Mouse (Mus musculus): ENCODE data around the gene Ado.

The Ado gene

DNA sequence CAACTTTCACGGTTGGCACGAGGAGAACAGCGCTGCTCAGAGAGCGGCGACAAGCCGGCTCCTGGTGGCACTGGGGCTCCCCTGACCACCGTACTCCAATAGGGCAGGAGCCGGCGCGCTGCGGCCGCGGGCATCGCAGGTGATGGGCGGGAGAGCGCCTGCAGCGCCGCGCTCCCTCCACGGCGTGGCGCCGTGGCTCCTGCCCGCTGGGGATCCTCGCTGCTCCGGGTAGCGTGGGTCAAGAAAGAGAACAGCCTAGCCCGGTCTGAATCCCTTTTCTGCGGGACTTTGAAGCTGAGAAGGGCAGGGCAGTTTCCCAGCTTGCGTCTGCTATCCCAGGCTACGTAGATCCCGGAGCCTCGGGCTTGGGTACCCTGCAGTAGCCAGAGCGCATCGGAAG, 12.8 kb downstream of the Ado start:
- peak; percentile 79 for DNase-seq

DNA sequence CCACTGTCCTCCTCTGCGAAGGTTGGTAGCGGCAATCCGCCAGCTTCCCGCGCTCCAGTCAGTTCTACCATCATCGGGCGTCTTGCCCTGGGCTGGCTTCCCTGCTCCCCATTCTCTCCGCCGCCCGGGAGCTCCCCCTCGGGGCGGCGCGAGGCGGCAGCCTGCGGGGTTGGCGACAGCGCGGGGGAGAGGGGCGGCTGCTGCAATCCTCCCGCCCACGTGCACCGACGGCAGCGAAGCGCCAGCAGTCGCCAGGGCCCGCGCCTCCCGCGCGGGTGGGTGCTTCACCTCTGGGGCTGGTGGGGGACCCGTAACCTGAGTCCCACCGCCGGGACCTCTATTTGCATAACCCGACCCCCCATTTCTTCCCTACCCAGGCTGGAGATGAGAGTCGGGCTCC, 13.5 kb downstream of the Ado start, which contains the start of gene Egr2:
Egr2 (plus strand) TSS at position 220 of the 400 bp plus-strand sequence.
- DNase-seq, result peak; percentile 6

DNA sequence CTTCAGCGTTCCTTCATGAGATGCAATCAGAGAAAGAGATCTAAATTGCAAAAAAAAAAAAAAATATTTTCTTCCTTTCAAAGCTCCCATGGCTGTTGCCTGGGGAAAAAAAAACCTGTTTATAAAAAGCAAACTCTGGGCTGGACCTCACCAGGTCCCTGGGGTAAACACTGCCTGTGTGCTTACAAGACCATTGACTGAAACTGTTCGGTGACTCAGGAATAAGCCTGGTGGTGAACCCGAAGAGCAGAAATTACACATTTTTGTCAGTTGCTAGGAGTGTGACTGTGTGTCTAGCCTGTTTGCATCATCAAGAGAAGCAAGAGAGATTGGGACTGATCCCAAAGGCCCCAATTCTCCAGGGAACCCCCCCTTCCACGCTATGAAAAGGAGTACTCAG, 19.0 kb downstream of the Ado start:
- DNase-seq, result no peak

DNA sequence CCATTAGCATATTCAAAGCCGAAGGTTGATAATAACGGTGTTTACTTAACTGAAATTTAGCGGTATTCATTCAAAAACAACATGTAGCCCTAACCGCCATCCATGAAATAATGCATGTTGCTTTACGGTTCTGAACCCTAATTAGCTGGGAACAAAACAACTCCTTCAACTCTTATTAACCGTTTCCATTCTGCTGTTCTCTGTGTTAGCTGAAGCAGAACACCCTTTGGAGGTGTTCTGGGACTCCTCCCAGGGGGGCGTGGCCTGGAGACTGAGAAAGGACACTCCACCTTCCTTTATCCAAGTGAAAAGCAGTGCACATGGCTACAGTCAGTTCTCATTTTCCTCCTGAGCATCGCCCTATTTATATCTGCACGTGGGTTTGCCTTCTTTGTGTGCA, 22.3 kb downstream of the Ado start:
- no peak for DNase-seq

DNA sequence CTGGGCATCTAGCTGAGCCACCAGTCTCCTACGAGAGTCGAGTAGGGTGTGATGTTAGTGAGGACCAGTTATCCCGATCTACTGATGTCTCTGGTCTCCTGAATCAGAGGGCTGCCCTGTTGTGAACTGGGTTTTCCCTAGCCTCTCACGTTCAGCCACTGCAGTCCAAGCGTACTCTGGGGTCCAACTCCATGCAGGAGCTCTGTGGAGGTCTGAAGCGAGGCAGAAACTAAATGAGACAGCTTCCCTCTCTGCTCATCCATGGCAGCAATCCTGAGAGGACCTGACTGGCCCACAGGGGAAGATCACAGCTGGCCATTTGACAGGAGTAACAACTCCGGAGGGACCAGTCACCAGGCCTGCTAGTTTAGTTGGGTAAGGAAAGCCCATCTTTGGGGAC, 24.1 kb downstream of the Ado start:
- DNase-seq, result no peak

DNA sequence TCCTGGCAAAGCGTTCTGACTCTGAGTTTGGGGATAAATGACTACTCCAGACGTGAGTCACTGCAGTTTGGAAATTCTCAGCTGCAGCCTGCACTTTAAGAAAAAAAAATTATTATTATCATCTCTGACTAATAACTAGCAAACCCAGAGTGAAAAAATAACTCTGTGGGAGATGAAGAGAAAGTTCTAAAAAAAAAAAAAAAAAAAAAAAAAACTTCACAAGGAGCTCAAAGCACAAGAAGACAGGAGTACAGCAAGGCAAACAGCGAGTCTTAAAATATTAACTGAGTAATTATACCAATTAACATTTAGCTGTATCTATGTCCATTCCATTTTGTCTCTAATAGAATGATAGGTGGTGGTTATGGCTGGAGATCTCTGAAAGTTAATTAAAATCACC, 24.6 kb downstream of the Ado start:
- no peak for DNase-seq

DNA sequence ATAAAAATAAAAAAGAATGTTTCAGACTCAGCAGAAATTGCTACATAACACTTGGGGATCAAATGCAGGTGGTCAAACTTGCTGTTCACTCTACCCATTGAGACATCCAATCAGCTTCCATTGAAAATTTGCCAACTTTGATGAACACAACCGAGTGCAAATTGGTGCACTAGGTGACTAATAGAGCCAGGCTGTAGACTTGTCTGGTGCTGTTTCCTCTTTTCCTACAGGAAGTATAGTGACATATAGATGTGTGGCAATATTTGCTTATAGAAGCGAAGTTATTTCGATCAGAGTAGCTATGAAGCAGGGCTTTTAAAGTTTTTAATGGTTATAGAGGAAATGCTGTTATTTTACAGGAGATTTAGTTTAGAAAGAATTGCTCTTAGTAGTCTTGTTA, 30.0 kb downstream of the Ado start:
- DNase-seq, result no peak

DNA sequence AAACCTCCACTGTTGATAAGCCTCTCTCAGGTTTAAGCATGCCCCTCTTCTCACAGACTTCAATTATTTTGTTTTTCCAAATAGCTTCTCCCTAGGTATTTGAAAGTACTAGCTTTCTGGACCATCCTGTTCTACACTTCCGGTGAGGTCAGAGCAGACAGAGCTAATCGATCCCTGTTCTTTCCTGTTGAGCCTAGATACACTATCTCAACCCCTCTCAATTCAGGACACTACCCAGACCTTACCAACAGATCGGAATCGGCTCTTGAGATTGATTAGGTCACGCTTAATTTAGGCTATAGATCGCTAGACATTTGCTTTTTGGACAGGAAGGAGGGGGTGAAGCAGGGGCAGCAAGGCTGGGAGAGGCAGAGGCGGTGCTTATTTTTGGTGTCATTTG, 35.9 kb downstream of the Ado start:
- DNase-seq, result no peak

DNA sequence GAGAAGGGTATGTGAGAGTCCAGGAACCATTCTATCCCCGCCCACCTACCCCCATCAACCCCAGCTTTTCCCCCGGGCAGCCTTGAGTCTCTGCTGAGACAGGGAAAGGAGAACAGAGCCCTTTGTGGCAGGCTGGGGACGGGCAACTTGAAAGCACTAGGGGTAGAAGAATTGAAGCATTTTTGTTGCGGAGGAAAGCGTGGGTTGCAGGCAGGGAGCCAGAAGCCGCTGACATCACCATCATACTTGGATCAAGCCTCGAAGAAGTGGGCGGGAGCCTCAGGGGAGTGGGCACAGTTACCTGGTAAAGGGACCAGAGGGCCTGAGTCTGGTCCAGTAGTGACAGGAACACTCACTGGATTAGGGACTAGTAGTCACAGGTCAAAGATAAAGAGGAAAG, 36.5 kb downstream of the Ado start:
- no peak for DNase-seq

DNA sequence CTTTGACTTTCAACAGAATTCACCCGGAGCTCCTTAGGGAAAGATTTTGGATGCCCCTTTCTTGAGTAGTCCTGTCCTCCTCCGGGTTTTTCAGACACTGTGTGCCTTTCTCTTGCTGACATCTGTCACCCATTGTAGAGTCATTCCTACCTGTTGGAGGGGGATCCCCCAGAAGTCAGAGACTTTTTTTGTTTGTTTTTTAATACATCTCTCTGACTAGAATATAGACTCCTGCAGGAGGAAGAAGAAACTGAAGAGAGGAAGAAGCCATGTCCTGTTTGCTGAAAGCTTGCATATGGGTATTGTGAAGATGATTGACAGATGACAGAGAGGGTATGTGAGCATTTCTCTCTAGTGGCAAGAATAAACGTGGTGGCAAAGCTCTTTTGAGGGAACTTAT, 43.5 kb downstream of the Ado start:
- no peak for DNase-seq

DNA sequence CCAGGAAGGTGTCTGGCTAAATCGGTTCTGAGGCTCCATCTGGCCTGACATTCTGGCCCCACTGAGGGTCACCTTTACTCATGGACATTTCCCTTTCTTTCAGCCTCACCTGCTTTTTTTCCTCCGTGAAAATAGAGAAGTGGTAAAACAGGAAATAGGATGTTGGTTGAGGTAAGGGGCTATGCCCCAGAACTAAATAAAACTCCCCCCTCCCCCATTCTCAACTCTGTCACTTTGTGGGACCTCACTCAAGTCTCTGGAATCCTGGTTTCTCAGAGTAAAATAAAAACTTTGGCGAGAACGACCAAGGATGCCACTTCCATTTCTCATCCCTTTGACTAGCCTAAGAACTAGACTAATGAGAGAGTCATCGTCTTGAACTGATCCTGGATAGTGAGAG, 44.7 kb downstream of the Ado start:
- DNase-seq, result no peak

DNA sequence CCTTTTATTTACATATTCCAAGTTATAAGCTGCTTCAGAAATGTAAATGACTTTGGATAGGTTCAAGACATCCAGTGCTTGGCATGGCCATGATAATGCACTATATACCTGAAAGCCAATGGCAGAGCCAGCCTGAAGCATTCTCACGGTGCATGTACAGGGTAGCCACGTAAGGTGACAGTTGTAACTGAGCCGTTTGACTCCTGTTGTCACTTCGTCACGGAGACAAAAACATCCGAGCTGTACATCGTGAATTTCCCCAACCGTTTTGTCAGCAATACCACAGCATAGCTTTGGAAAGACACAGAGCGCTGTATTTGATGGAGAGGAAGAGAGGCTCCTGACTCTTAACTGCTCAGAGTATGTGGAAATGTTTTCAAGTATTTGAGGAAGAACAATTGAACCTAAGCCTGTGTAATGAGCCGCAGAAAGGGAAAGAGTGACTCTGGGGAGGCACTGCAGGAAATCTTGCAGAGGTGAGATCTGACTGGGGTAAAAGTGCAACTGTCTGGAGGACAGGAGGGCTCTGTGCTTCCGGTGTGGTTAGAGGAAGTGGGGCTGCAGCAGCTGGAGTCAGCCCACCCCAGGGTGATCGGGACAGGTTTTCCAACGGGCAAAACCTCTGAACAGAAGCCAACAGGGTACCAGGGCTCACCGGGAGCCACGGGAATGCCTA, 45.3 kb downstream of the Ado start:
- no peak for DNase-seq

DNA sequence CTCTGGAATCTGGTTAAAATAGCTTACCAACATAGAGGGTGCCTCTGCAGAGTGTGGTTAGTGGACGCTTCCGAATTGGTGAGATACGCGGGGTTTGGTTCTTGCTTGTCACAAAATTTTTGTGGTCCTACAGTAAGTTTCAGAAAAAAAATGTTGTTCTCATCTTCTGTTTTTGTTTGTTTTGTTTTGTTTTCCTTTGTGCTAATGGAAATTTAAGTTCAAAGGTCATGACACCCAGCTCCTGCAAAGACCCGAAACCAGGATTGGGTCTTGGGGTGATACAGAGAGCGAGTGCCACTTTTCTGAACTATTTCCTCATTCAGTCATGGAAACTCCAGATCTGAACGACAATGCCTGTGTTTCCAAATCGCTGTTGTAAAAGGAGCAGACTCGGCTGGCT, 50.8 kb downstream of the Ado start:
- DNase-seq, result no peak

DNA sequence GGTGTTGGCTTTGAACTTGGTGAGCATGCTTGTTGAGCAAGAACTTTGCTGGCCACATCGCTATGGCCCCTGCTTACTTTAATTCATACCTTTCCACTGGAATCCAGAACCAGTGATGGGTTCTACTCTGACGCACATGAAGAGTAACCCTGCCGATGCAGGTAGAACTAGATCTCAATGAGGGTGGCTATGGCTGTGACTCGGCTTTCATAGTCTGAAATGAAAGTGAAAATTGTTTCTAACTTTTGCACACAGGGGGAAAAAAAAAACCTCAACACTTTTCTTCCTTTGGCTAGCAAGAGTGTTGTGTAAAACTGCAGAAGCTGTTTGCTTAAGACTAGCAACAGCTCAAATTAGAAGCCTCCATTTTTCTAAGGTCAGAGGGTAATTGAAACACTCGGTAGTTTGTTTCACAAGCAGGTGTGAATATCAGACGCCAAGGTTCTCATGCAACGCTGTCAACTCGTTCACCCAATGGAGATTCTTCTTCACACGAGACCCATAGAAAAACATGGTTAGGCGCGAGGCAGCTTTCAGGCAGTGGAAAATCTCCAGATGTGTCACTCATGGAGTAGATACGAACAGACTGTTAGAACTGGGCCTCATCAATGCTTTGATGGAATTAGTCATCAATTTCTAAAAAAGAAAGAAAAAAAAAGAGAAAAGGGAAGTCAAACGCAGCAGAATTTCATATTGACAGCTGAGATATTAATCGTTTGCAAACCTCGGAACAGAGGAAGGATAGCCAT, 51.4 kb downstream of the Ado start:
- DNase-seq, result no peak
